Mouse (Mus musculus) lung, postnatal 0 days (tissue): ENCODE data around the gene Hnrnpm. TPM values are rescaled to one million over a fixed set of nuclear protein-coding genes. Genes with fewer than 3 reads are reported as not detected.

ENCODE experiments used
- ATAC-seq: fragments of 200-750 bp; cut with Nextera tagmentation; 2 replicates; pipeline ENCODE4 v1.8.0; 2017; ENCODE audit warnings: moderate library complexity
- DNase-seq: peaks from one replicate; pipeline ENCODE4 v3.0.0-alpha.2; 2016; ENCODE audit warnings: low spot score
- H3K27ac ChIP-seq: fragments of 300-500 bp; sonication (generic); 2 replicates; pipeline ENCODE4 v1.5.1; 2014; ENCODE audit warnings: antibody characterized with exemption, mild to moderate bottlenecking, low read length, mixed read lengths
- H3K27me3 ChIP-seq: fragments of 300-500 bp; sonication (generic); replicated peaks from 2 replicates; pipeline ENCODE4 v1.6.1; 2014; ENCODE audit warnings: low read length, mixed read lengths; ENCODE audit not compliant: insufficient read depth
- H3K36me3 ChIP-seq: fragments of 300-500 bp; sonication (generic); 2 replicates; pipeline ENCODE4 v1.6.1; 2014; ENCODE audit warnings: low read length, mixed read lengths; ENCODE audit not compliant: insufficient read depth
- H3K4me1 ChIP-seq: fragments of 300-500 bp; sonication (generic); 2 replicates; pipeline ENCODE4 v1.6.1; 2014; ENCODE audit warnings: antibody characterized with exemption, low read depth, low read length, mixed read lengths; ENCODE audit not compliant: insufficient read depth
- H3K4me2 ChIP-seq: fragments of 300-500 bp; sonication (generic); replicated peaks from 2 replicates; pipeline ENCODE4 v1.6.1; 2014; ENCODE audit warnings: low read depth, mild to moderate bottlenecking, low read length, moderate library complexity, mixed read lengths
- H3K4me3 ChIP-seq: fragments of 300-500 bp; sonication (generic); 2 replicates; pipeline ENCODE4 v1.5.1; 2014; ENCODE audit warnings: low read depth, low read length
- H3K9ac ChIP-seq: fragments of 300-500 bp; sonication (generic); replicated peaks from 2 replicates; pipeline ENCODE4 v1.6.1; 2014; ENCODE audit warnings: low read depth, mild to moderate bottlenecking
- H3K9me3 ChIP-seq: fragments of 300-500 bp; sonication (generic); 2 replicates; pipeline ENCODE4 v1.6.1; 2016; ENCODE audit warnings: low read length, mixed read lengths
- CTCF ChIP-seq: IDR thresholded peaks from 2 replicates; pipeline ENCODE4 v1.5.1; 2016; ENCODE audit warnings: antibody characterized with exemption, mild to moderate bottlenecking
- EP300 ChIP-seq: IDR thresholded peaks from 2 replicates; pipeline ENCODE4 v1.6.1; 2016; ENCODE audit warnings: antibody characterized with exemption, mild to moderate bottlenecking, control low read depth
- WGBS: fragments of 180-500 bp; shearing (Covaris S2); extraction: QIAGEN DNeasy Blood & Tissue Kit; methylation state at CpG from one replicate; pipeline ENCODE4 v1.1.7; 2014; 5-methylcytosine and 5-hydroxymethylcytosine counted together
- polyA plus RNA-seq: library from polyadenylated mRNA; unstranded; fragments of >200 nt; fragmentation: Nextera tagmentation; extraction: Ambion mirVana; gene quantifications from 2 replicates; pipeline ENCODE4 v1.2.1, GENCODE M21; 2015

The Hnrnpm gene
- polyA plus RNA-seq, 1 experiment from 2014 or later = 112 TPM

DNA sequence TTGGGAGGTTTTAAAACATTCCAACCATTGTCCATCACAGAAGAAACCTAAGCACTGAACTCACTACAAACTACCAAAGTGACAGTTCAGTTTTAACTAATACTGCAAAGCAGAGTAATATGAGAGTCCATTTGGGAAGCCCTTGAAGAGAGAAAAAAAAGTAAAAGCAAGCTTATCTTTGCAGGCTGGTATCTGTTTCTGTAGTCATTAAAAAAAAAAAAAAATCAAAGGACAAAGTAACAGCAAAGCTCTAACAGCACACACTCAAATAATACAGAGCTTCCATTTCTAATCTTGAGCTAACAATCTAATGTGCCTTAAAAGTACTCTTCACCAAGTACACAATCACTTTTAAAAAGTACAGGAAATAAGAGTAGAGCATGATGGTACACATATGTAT lies 4.9 kb downstream of the Hnrnpm start:
- Histone ChIP-seq H3K27ac (no peak overlapping the region), H3K4me3 (no peak overlapping the region), H3K9ac (no peak overlapping the region), H3K4me1 (peaks cover 13% of the 10 kb centered on the region; the same call in 1 of the 2 replicates), H3K27me3 (no peaks in the 10 kb centered on the region), H3K9me3 (no peaks in the 10 kb centered on the region), H3K36me3 (no peaks in the 10 kb centered on the region), H3K4me2 (no peak overlapping the region)
- no peak for ATAC-seq
- TF ChIP-seq CTCF (no peak), EP300 (no peak)
- no peak for DNase-seq

DNA sequence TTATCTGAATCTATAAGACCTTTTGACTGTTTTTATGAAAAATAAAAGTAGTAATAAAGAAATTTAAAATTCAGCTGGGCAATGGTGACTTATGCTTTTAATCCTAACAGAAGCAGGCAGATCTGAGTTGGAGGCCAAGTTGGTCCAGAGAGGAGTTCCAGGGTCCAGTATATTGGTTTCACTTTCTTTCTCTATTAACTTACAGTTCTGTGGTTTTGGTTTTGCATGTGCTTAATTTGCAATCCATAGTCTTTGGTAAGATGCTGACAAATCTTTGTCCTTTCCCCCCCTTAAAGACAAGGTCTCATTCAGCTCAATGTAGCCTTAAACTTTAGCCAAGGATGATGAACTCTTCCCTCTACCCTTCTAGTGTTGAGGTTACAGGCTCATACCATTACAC lies 7.9 kb downstream of the Hnrnpm start:
- no peak overlapping the region for H3K9ac ChIP-seq
- no peak overlapping the region for H3K27ac ChIP-seq
- no peak overlapping the region for H3K4me2 ChIP-seq
- H3K4me1 ChIP-seq = peaks cover 9% of the 10 kb centered on the region; the same call in 1 of the 2 replicates
- TF ChIP-seq EP300 = no peak
- no peak for TF ChIP-seq CTCF
- no peaks in the 10 kb centered on the region for H3K27me3 ChIP-seq
- H3K36me3 ChIP-seq = peaks cover 6% of the 10 kb centered on the region
- DNase-seq (no peak), ATAC-seq (no peak)
- H3K4me3 ChIP-seq = no peak overlapping the region
- no peaks in the 10 kb centered on the region for H3K9me3 ChIP-seq

DNA sequence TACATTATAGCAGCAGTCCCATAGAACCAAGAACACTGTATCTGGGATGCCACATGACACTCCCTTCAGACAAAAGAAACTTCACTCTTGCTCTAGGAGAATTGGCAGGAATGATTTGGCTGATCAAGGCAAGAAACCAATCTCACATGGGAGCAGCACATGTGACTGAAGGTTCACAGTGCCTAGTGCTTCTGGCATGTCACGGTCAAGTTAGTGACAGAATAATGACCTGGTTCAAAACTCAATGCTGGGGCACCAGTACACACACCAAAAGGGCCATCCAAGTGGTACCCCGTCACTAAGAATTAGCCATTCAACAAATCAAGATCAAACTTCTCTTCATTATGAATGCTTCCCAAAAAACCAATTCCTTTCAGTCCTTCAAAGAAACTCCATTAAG lies 10.6 kb downstream of the Hnrnpm start:
- TF ChIP-seq EP300 (no peak), CTCF (no peak)
- Histone ChIP-seq H3K36me3 (peaks cover 6% of the 10 kb centered on the region), H3K27ac (no peak overlapping the region), H3K4me2 (no peak overlapping the region), H3K9me3 (no peaks in the 10 kb centered on the region), H3K9ac (no peak overlapping the region), H3K4me3 (no peak overlapping the region), H3K4me1 (no peaks in the 10 kb centered on the region; the same call in 1 of the 2 replicates), H3K27me3 (no peaks in the 10 kb centered on the region)
- 84% methylated on average over 2 of the region's 2 CpGs for WGBS
- ATAC-seq (no peak), DNase-seq (no peak)

DNA sequence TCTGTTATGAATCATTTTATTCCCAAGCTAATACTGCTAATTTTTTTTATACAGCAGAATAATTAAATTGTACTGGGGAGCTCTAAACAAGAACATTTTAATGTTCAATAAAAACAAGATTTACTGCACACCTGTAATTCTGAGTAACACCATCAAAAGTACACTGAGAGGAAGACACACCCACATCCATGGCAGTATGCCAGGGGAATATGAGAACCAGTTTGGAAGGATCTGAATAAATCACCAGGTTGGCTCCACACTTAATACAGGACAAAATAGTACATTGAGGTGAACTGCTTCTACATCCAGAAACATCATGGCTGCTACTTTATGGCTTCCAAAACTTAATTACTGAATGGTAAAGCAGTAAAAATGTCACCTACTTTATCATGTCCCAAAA lies 11.2 kb downstream of the Hnrnpm start:
- DNase-seq (peak; percentile 37), ATAC-seq (no peak)
- Histone ChIP-seq H3K4me2 (no peak overlapping the region), H3K9ac (no peak overlapping the region), H3K36me3 (peaks cover 6% of the 10 kb centered on the region), H3K4me1 (no peaks in the 10 kb centered on the region; the same call in 1 of the 2 replicates), H3K4me3 (no peak overlapping the region), H3K27me3 (no peaks in the 10 kb centered on the region), H3K9me3 (no peaks in the 10 kb centered on the region), H3K27ac (no peak overlapping the region)
- TF ChIP-seq CTCF = no peak

DNA sequence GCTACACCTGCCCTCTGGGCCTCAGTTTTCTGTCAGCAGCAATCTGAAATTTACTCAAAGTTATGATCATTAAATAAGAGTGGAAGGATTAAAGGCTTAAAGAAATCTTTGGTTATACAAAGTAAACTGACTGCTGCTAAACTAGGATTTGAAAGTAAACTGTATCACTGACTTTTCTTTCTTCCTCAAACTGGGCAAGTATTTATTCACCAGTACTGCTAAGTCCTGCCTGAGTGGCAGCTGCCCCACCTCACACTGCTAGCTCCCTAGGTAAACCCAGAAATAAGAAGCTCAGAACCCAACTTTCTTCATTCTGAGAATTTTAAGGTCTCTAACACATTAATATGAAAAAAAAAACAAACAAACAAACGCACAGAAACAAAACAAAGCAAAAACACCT lies 12.8 kb downstream of the Hnrnpm start:
- ATAC-seq = no peak
- TF ChIP-seq EP300 (no peak), CTCF (no peak)
- H3K4me2 ChIP-seq = no peak overlapping the region
- no peaks in the 10 kb centered on the region for H3K9me3 ChIP-seq
- peaks cover 6% of the 10 kb centered on the region for H3K36me3 ChIP-seq
- DNase-seq = no peak
- peak overlapping the region; percentile 1; the same call in 1 of the 2 replicates for H3K27ac ChIP-seq
- H3K9ac ChIP-seq = no peak overlapping the region
- H3K4me3 ChIP-seq = no peak overlapping the region
- no peaks in the 10 kb centered on the region; the same call in 1 of the 2 replicates for H3K4me1 ChIP-seq
- WGBS = 61% methylated on average over 1 of the region's 1 CpGs
- H3K27me3 ChIP-seq = no peaks in the 10 kb centered on the region

DNA sequence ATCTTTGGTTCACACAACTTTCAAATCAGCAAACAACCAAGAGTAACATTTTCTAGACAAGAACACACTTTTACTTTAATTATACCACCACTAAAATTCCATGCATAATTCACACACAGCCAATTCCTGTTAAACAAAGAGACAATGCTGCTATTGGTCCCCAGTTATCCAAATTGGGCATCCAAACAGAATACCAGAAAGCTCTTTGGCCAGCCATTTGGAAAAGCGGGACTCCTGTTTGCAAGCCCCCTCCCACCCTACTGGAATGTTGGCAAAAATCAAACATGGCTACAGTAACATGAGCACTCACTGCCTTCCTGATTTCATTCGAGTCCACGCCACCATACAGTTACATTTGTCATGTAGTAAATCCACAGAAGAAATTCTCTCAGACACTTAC lies 17.0 kb downstream of the Hnrnpm start:
- H3K36me3 ChIP-seq = peaks cover 11% of the 10 kb centered on the region
- H3K4me1 ChIP-seq = no peaks in the 10 kb centered on the region
- 90% methylated on average over 3 of the region's 3 CpGs for WGBS
- no peaks in the 10 kb centered on the region for H3K27me3 ChIP-seq
- no peak overlapping the region for H3K4me2 ChIP-seq
- H3K9ac ChIP-seq = no peak overlapping the region
- TF ChIP-seq CTCF (no peak), EP300 (no peak)
- H3K4me3 ChIP-seq = no peak overlapping the region
- DNase-seq (no peak), ATAC-seq (no peak)
- H3K27ac ChIP-seq = no peak overlapping the region
- no peaks in the 10 kb centered on the region for H3K9me3 ChIP-seq

DNA sequence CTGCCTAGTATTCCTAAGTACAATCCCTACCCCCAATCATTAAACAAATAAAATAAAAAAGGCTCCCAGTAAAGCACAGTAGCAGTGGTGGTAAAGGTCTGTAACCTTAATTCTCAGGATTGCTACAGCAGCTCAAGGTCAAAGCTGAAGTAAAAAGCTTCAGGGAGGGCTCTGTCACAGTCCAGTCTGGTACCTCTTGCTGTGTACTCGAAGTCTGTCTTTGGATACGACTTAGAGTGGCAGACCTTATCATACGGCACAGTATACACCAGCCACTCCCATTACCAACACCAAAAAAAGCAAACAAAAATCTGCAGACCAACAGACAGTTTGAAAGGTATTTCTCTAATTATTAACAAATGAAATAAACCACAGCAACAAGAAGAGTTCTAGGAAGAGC lies 19.8 kb downstream of the Hnrnpm start:
- no peak overlapping the region for H3K4me2 ChIP-seq
- TF ChIP-seq EP300 = no peak
- TF ChIP-seq CTCF = no peak
- H3K9me3 ChIP-seq = no peaks in the 10 kb centered on the region
- DNase-seq = no peak
- H3K27me3 ChIP-seq = no peaks in the 10 kb centered on the region
- ATAC-seq = no peak
- H3K4me1 ChIP-seq = no peaks in the 10 kb centered on the region
- 56% methylated on average over 3 of the region's 3 CpGs for WGBS
- H3K4me3 ChIP-seq = no peak overlapping the region
- peaks cover 24% of the 10 kb centered on the region for H3K36me3 ChIP-seq
- no peak overlapping the region for H3K27ac ChIP-seq
- H3K9ac ChIP-seq = no peak overlapping the region
